Mouse (Mus musculus): ENCODE data around the gene Rab6b.
A peak's percentile ranks its signal among the peaks of the same experiment; 100 is the strongest.
"Not testable (repeated sequence)": the region's sequence is repeated elsewhere in the genome, so short reads cannot be mapped to it uniquely, and the experiment has no call there.

Rab6b gene

DNA sequence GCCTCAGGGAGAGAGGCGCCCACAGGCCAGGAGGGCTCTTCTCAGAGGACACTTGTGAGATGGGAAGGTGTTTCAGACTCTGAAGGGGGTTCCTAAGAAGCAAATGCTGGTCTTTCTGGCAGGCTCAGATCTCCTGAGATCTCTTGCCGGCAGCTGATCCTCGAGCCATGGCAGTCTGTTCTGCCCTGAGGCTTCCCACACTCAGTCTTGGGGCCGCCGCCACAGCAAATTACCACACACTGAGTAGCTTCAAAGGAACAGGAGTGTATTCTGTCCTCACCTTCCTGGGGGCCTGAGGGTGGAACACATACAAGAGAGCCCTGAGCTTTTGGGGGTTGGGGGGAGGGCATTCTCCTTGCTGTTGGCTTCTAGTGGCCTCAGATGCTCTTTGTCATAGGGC lies 33.8 kb downstream of the Rab6b start:
- DNase-seq = no peak

DNA sequence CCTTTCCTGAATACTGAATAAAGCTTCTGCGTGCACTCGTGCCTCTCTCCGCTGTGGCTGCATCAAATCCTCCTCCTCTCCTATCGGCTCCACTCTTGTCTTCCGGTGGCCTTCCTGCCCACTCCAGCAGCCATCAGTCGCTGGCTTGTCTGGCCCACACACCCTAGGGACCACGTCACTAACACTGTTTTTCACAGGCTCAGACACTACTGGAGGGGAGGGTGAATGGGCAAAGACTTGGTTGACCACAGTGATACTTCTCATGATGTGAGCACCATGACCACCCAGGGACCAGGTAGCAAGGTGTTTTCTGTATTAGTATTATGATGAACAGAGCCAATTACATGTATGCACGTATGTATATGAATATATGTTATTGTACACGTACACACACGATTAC lies 34.7 kb downstream of the Rab6b start:
- DNase-seq = no peak

DNA sequence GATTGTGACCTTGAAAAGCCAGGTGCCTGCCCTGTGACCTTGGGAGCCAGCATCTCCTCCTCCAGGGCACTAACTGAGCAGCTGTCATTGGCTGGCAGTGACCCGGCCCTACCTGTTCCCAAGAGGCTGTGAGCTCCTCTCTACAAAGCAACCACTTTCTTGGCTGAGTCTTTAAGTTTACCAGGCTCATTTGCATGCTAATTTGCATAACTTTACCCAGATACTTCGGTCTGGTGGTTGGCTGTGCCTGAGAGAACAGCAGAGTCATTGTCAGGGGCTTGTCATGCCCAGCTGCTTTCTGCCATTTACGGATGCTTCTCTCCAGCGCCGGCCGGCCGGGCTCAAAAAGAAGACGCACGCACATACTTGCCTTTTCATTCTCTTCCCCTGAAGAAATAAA lies 35.1 kb downstream of the Rab6b start:
- no peak for DNase-seq

DNA sequence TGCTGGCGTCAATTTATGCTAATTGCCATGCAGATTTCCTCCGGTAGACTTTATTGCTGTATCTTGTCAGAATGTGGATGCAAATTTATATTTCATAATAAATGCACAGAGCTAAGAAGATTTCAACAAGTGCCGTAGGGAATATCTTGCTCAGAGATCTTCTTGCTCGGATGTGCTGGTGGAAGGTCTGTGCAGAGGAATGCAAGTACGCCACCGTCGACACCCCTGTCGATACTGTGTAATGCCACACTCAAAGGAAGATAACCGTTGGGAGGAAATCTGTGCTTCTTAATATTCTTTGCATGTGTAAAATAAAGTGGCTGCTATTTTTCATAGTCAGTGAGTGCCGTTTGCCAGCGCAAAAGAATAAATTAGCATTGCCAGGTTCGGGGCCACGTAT lies 35.5 kb downstream of the Rab6b start:
- no peak for DNase-seq

DNA sequence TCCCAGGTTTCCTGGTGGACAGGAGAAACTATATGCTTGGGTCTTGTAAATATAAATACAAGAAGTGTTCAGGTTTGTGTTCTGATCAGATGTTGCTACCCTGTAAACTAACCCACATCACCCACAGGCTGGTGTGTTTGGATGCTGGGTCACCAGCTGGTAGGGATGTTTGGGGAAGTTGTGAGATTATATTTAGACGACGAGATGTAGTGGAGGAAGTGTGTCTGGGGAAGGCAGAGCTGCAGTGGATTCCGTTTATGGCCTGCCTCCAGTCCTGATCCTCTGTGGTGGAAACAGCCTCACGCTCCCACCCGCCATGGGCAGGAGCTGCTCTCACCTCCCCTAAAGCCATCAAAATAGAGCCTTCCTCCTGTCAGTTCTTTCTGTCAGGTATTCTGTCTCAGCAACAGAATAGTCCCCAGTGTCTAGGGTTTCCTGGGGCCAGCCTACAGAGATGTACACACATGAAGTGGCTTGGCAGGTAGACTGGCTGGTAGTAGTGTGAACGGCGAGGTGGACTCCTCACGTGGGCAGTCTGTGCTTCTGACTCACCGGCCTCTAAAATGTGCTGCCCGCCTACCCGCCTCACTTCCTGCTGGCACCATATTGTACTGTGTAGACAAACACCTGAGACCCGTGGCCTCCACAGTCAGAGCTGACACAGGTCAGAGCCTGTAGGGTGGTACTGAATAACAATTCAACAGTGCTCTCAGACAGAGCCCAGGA lies 37.6 kb downstream of the Rab6b start:
- no peak for DNase-seq

DNA sequence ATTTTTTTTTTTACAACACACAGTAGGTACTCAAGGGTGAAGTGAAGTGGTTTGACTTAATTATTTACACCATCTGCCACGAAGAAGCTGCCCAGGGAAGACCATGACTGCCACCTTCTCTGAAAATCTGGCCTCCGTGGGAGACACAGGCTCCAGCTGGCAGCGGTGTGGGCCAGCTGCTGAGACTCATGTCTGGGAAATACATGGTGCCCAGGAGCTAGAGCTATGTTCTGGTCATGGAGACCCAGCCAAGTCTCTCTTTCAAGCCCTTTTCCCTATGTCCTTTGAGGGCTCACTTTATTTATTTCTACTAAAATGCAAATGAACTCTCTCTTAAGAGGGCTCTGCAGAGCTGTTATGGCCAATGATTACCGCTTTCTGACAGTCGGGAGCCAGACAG lies 41.7 kb downstream of the Rab6b start:
- DNase-seq = no peak

DNA sequence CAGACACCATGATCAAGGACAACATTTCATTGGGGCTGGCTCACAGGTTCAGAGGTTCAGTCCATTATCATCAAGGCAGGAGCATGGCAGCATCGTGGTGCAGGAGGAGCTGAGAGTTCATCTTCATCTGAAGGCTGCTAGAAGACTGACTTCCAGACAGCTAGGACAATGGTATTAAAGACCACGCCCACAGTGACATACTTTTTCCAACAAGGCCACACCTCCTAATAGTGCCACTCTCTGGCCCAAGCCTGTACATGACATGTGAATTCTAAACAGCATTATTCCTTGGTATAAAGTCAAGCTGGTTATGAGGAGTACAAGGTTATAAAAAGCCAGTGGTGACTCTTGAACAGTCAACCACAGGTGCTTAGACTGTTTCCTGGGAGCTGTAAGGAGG lies 43.0 kb downstream of the Rab6b start:
- DNase-seq = no peak

DNA sequence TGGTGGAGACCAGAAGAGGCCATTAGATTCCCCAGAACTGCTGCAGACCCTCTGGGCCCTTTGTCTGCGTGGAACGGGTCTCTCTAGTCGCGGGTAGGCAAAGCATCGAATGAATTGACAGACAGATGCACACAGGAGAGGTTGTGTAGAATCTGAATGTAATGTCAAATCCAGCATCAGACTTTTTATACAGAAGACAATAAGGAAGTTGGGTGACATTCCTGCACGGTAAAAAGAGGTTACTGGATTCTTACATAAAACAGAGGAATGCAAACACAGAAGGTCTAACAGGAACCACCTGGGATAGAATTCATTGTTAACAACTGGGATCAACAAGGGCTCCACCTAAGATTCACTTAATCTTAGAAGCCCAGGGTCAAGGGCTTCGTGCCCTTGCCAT lies 43.6 kb downstream of the Rab6b start:
- DNase-seq = not testable (repeated sequence)

DNA sequence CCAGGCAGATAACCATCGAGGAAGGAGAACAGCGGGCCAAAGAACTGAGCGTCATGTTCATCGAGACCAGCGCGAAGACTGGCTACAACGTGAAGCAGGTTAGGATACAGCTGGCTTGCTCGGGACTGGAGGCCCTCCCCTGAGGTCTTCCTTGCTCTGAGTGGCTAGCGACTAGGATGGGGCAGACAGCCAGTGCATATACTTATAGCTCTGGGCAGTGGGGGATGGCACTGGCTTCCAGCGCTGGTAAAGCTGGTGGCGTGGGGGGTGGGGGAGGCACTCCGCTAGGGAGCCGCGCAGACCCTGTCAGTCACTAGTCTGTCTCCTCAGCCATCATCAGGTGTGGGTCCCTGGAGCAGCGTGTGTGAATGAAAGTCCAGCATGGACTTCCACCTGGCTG lies 52.2 kb downstream of the Rab6b start:
- DNase-seq = no peak

DNA sequence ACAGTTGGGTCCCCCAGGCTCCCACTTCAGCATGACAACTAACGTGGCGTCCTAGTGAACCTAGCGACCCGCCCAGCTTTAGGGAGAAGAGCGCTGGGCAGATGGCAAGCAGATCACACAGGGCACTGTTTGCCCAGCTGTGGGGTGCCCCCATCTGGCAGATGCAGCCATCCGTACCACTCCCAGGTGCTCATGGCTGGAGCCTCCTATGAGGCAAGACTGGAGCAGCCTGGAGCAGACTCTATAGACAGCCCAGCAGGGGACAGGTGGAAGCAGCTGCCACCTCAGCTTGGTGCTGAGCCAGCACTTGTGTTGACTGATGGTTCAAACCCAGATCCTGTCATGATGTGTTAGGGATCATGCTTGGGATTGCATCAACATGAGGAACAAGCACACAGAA lies 56.5 kb downstream of the Rab6b start:
- no peak for DNase-seq

DNA sequence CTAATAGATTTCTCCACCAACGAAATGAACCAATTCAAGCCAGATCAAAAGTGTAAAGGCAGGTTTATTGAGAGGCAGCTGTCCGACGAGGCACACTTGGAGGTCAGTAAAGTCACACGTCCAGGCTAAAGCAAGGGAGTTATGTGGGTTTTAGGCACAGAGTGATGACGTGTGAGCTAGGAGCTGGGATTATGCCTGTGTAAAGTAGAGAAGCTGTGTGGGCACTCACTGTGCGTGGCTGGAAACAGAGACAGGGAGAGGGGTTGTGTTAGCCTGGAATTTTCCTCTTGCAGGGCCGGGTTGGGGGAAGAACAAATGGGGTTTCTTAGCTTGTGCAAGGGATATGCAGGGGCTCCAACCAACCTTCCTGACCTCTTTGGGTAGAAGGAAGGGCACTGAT lies 57.2 kb downstream of the Rab6b start:
- DNase-seq = no peak

DNA sequence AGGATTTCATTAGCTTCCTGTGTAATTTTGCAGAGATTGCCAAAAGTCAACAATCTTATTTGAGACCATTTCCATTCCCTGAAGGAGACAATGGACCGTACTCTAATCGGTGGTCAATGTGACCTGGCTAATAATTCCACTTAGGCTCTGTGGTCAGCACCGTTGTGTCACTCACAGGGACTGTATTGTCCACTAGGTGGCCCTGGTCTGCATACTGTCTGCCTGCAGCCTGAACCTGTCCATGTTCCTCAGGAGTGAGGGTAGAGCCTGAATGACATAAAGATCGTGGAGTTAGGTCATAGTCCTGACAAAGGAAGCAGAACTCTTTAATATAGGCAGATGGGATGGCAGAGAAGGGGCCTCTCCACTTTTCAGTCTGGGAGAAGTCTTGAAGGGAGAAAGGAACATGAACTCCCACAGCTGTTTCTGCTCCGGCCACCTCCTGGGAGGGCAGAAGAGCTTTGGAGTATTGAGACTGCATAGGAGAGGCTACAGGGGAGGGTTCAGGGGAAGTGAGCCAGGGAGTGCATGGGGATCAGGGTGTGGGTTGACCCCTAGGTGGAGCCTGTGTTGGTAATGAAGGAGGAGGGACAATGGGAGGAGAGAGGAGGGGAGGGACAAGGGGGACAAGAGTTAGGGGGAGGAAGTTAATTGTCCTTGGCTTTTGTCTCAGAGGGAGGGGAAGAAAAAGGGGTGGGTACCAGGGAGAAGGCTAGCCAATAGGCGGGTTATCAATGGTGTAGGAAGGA lies 63.4 kb downstream of the Rab6b start:
- no peak for DNase-seq

DNA sequence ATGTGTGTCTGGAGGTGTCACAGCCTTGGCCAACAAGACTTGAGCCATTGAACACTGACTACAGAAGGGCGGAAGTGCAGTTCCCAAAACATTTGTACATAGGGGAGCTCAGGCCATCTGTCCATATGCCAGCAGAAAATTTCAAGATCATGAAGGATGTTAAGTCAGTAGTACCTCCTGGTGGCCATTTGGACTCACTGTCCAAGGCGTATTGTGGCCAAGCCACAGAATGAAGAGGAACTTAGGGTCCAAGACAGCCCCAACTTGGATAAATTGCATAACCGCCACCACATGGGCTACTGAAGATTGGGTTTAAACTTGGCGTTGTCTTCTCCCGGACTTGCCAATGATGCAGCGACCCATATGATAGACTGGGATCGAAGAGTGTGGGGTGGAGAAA lies 64.1 kb downstream of the Rab6b start:
- no peak for DNase-seq

DNA sequence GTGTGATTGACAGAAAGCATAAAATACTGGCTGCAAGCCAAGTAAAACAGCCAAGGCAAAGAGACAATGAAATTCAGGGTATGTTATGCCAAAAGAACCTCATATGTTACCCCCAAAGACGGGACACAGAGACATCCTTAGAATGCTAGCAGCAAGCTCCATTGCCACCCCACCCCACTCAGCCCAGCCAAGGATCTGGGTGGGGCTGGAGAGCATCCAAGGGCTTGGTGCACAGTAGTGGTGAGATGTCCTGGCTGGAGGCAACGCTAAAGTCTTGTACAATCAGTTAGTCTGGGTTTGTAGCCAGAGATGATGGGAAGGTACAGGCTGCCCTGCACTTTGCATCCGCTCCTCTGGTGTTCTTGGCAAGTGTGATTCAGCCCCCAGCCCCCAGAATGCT lies 68.7 kb downstream of the Rab6b start:
- DNase-seq = peak; percentile 55 to 56

DNA sequence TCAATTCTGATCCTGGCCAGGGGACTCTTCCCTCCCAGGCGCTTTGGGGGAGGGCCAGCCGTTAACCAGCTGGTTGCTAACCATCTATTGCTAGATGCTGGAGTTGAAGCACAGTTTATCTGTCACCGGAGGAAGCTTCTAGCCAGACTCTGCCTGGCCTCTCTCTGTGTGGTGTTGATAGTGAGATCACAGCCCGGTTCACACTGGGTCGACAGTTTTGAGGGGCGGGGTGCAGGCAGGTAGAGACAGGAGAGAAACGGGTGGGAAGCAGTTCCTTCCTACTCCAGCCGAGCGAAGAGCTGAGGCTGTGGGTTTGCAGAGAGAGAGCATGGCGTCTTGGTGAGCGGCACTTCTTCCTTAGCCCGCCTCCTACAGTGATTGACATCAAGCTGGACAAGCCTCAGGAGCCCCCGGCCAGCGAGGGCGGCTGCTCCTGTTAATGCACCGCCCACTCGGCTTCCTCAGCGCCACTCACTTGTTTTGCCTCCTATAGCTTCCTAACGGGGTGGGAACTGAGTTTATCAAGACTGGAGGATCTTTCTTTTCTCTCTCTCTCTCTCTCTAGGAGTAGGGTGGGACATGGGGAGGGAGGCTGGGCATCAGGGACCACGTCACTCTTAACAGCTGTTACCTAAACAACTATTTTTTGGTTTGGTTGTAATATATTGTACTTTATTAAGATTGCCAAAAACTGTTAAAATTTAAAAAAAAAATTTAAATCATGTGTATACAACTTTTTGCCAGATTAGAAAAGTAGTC lies 69.4 kb downstream of the Rab6b start:
- DNase-seq = no peak

DNA sequence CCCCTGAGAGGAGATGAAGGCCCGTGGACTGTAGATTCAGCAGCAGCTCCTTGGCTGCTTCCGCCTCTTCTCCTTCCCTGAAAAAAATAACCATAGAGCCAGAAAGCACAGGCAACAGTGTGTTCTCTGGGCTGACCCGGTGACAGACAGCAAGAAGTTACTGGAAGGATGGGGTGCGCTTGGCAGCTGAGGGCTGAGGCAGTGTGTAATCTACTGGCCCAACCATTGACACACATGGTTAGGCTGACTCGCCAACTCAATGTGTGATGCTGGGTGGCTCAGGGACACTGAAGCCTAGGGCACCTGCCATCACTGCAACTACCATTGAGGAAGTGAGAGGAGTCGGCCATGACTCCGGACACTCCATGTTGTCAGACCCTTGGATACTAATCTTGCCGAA lies 70.3 kb downstream of the Rab6b start:
- no peak for DNase-seq

DNA sequence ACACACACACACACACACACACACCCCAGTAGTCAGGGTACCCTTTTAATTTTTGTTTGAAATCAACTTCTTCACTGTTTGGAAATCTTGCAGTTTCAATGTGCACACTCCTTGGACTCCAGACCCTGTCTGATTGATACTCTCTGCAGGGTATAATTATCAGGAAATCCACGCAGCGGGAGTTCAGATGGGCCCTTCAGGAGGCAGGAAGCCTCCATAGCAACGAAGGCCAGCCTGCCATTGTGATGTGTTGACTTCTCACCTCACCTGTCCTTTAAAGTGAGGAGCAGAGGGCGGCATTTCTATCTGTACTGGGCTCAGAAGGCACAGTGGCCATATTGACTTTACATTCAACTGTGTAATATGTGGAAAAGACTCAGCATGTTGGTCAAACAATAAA lies 73.3 kb downstream of the Rab6b start:
- no peak for DNase-seq

DNA sequence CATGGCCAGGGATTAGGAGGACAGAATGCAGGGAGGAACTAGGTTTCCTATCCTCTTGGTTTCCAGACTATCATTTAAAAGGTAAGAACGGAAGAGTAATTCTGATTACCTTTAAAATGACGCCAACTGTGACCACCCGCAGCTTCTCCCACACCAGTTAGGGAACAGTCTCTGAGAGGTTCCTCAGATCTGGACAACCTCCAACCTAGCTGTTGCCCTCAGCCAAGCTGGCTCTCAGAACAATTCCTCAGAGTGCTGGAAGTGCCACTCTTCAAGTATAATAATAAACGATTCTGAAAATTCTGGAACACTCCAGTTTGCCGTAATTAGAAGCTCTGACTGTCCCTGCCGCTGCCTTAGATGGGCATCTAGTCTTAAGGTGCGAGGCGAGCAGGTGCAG lies 74.4 kb downstream of the Rab6b start:
- peak; percentile 33 to 47 for DNase-seq

DNA sequence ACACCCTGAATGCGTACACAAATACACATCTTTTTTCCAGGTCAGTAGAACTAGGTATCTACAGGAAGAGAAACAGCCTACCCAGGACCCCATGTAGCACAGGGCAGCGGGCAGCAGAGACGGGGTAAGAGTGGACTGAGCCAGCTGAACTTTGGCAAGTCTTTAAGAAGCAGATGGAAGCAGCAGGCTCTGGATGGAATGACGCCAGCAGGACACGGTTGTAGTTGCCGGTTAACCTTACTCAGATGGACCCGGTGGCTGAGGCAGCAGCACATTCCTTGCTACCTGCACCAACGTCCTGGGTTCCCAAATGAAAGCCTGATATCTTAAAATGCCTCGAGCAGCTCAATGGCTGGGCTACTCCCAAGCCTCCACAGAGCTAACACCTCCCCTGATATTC lies 75.2 kb downstream of the Rab6b start:
- DNase-seq = peak; percentile 78 to 82

DNA sequence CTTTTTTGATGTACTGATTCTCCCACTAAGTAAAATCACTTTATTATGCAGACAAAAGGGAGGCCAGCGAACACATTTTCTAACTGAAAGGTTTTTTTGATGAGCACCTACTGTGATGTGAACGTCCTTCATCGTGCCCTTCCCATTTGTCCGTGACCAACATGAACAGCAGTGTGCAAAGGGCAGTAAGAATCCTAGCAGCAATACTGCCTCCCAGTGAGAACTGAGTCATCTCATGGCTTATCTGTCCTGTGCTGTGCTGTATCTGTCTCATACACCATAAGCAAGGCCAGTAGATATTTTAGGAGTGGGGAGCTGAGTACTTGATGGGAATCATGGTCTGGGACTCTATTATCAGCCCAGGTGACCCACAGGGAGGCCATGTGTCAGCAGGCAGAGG lies 76.8 kb downstream of the Rab6b start:
- DNase-seq = no peak

DNA sequence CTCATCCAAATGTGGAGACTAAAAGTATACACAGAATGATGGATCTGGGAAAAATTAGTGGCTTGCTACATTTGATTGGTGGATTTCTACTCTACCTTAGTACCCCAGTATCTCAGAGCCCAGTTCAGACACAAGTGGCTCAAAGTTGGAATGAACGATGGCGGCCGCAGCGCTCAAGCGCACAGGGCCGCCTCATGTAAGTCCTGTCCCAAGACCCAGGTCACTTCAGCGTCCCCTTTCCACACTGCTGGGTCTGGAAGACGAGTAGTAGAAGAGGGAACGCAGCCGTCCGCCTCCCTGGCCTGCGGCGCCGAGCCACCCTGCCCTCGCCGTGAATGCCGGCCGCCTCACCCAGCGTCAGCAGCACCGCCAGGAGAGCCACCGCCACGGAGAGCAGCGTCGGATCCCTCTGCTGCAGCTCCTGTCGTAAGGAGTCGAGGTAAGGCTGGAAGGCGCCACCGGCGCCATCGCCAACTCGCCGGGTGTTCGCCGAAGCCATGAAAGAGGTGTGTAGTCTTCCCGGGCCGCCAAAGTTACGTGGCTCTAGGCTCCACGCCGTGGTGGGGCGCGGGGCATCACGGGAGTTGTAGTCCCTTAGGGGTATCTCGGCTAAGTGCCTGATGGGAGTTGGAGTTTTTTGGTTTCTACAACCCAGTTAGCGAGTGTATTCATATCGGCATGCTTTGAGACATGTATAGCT lies 90.1 kb downstream of the Rab6b start, which contains the start of gene Srprb:
Gene Srprb (minus strand): TSS at position 577 of the 700 bp plus-strand sequence.
- peak; percentile 93 to 94 for DNase-seq

DNA sequence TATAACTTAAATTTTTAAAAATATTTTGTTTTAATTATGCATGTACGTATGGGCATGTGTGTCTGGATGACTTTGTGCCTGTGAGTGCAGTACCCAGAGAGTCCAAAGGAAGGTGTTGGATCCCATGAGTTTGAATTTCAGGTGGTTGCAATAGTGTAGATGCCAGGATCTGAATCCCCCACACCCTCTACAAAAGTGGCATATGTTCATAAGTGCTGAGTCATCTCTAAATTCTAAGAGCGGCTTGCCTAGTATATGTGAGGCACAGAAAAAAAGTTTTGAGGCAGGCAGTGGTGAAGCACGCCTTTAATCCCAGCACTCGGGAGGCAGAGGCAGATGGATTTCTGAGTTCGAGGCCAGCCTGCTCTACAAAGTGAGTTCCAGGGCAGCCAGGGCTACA lies 94.2 kb downstream of the Rab6b start:
- no peak for DNase-seq

DNA sequence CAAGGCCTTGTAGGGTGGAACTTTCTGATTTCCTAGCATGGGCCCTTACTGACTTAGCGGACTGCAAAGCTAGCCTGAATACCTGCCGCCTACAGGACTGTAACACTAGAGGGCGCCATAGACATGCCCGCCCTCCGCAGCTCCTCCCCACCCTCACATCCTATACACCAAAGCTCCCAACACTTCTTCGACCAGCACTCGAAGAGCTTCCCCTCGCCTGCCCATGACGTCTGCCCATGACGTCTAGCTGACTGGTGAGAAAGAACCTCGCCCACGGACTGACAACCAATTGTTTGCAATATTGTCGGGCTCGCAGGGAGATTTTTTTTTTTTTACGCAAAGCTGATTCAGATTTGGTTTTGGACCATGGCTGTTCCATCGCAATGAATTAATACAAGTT lies 96.3 kb downstream of the Rab6b start:
- DNase-seq = peak; percentile 62 to 64

Data from cerebellum, postnatal 36 days (tissue).